35 mouse cellular contexts compared by ENCODE assay signal in the genomic region with DNA sequence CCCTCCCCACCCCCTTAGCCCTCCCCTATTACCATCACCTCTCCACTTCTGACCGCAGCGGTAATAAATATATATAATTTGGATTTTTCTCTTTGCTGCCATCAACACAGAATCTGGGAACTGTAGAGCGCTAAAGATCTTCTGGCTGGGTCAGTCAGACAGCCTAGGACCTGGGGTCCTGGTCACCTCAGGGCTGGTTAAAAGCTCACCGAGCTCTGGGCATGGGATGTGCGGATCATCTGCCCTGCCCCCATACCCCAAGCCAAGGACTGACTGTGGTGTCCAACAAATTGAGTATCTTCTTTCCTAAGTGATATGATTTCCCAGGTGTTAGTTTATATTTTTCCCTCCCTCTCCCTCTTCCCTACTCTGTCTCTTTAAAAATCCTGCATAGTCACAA. TPM values are rescaled to one million over a fixed set of nuclear protein-coding genes. Genes with fewer than 3 reads are reported as not detected.
DNase-seq lines count a peak whose midpoint lies in the region; ATAC-seq and TF ChIP-seq lines count a peak whose summit lies in the region.
"Had no signal": no experiment of that assay in that cellular context is flagged by ENCODE, and none has a peak within 500 bp of the region (broad histone marks: within the 10 kb centered on the region; RNA-seq: fewer than 3 reads in every experiment).

No protein-coding gene starts in this region.

- no peak for TF ChIP-seq POLR2A in thymus, adult 2 months (IDR thresholded peaks at IDR 0.05; ENCODE audit: control insufficient read depth, extremely low read depth, insufficient read depth, low read length, poor library complexity)

- no peak for DNase-seq in hindbrain, postnatal 0 days (ENCODE audit: low spot score)
- peak; percentile 37 for DNase-seq in neural tube, embryonic 10.5 days (ENCODE audit: extremely low spot score, low spot score)
- DNase-seq in thymus, adult 2 months, result no peak
- no peak for DNase-seq in ovary, postnatal 36 days (ENCODE audit: low spot score)
- DNase-seq: adrenal gland, adult 8-10 months; cerebellum, adult 11-12 months; cerebellum, adult 9-11 months; gastrocnemius, adult 2 months; gastrocnemius, postnatal 36 days; heart, adult 18-20 months; heart, postnatal 4 days; kidney, adult 18-20 months; kidney, postnatal 25 days; left cerebral cortex, postnatal 4 days; liver, embryonic 13.5 days; lung, adult 18-20 months; lung, postnatal 4 days; right cerebral cortex, postnatal 25 days; thymus, postnatal 25 days had no signal

- H3K9ac ChIP-seq in hindbrain, embryonic 13.5 days, result peak overlapping the region; percentile 86
- H3K9ac ChIP-seq in hindbrain, postnatal 0 days (replicated peaks; ENCODE audit: low read length), result no peak overlapping the region
- no peak overlapping the region for H3K9ac ChIP-seq in hindbrain, embryonic 15.5 days
- H3K9ac ChIP-seq in limb, embryonic 12.5 days (replicated peaks), result peak overlapping the region; percentile 99
- H3K9ac ChIP-seq: embryonic facial prominence, embryonic 13.5 days; forebrain, embryonic 15.5 days; heart, embryonic 12.5 days; kidney, embryonic 15.5 days; liver, embryonic 13.5 days; stomach, embryonic 15.5 days had no signal

- peak overlapping the region; percentile 83; the same call in 1 of the 2 replicates for H3K27ac ChIP-seq in hindbrain, embryonic 13.5 days
- H3K27ac ChIP-seq in hindbrain, postnatal 0 days, result no peak overlapping the region
- H3K27ac ChIP-seq in hindbrain, embryonic 15.5 days (replicated peaks), result no peak overlapping the region
- H3K27ac ChIP-seq in limb, embryonic 12.5 days, result peak overlapping the region; percentile 93
- no peak overlapping the region for H3K27ac ChIP-seq in thymus, adult 2 months (ENCODE audit: control insufficient read depth, insufficient read depth, low read length)
- H3K27ac ChIP-seq: embryonic facial prominence, embryonic 13.5 days; forebrain, embryonic 10.5 days; forebrain, embryonic 15.5 days; gastrocnemius, adult 2 months; kidney, embryonic 15.5 days; layer of hippocampus, adult 2 months; liver, embryonic 13.5 days; stomach, embryonic 15.5 days had no signal

- ATAC-seq in hindbrain, embryonic 13.5 days (ENCODE audit: low FRiP score), result no peak
- ATAC-seq in hindbrain, postnatal 0 days, result no peak
- no peak for ATAC-seq in hindbrain, embryonic 15.5 days (ENCODE audit: low FRiP score, low read depth)
- no peak for ATAC-seq in limb, embryonic 12.5 days (ENCODE audit: insufficient number of reproducible peaks, insufficient read depth, low FRiP score, low TSS enrichment, low read depth)
- no peak for ATAC-seq in megakaryocyte-erythroid progenitor cell, adult 5-6 weeks (replicated peaks; ENCODE audit: low FRiP score, low TSS enrichment, poor library complexity, severe bottlenecking)
- ATAC-seq: forebrain, embryonic 15.5 days; lung, postnatal 0 days had no signal

- no peaks in the 10 kb centered on the region for H3K9me3 ChIP-seq in hindbrain, embryonic 13.5 days
- no peaks in the 10 kb centered on the region for H3K9me3 ChIP-seq in hindbrain, postnatal 0 days (ENCODE audit: low read length)
- no peaks in the 10 kb centered on the region for H3K9me3 ChIP-seq in hindbrain, embryonic 15.5 days
- no peaks in the 10 kb centered on the region for H3K9me3 ChIP-seq in limb, embryonic 12.5 days
- H3K9me3 ChIP-seq: embryonic facial prominence, embryonic 13.5 days; forebrain, embryonic 10.5 days; forebrain, embryonic 15.5 days; G1E; heart, embryonic 12.5 days; kidney, embryonic 15.5 days; liver, embryonic 13.5 days; megakaryocyte, embryonic 14.5 days; stomach, embryonic 15.5 days had no signal

- 7% methylated on average over 5 of the region's 5 CpGs for WGBS in hindbrain, embryonic 13.5 days
- WGBS in hindbrain, postnatal 0 days, result 23% methylated on average over 5 of the region's 5 CpGs
- WGBS in hindbrain, embryonic 15.5 days, result 16% methylated on average over 5 of the region's 5 CpGs
- WGBS in limb, embryonic 12.5 days, result 11% methylated on average over 5 of the region's 5 CpGs
- WGBS in thymus, adult 2 months, result 14% methylated on average over 5 of the region's 5 CpGs

- peaks cover 96% of the 10 kb centered on the region for H3K27me3 ChIP-seq in hindbrain, embryonic 13.5 days
- H3K27me3 ChIP-seq in hindbrain, postnatal 0 days (ENCODE audit: insufficient read depth, low read length), result peaks cover 88% of the 10 kb centered on the region
- H3K27me3 ChIP-seq in hindbrain, embryonic 15.5 days, result peaks cover 81% of the 10 kb centered on the region
- H3K27me3 ChIP-seq in limb, embryonic 12.5 days, result peaks cover 97% of the 10 kb centered on the region
- peaks cover 43% of the 10 kb centered on the region for H3K27me3 ChIP-seq in thymus, adult 2 months (ENCODE audit: control insufficient read depth, insufficient read depth, low read length)

- no peaks in the 10 kb centered on the region for H3K36me3 ChIP-seq in hindbrain, embryonic 13.5 days
- H3K36me3 ChIP-seq in hindbrain, postnatal 0 days (ENCODE audit: insufficient read depth, low read length), result no peaks in the 10 kb centered on the region
- H3K36me3 ChIP-seq in hindbrain, embryonic 15.5 days, result no peaks in the 10 kb centered on the region
- peaks cover 2% of the 10 kb centered on the region; the same call in 1 of the 2 replicates for H3K36me3 ChIP-seq in limb, embryonic 12.5 days
- H3K36me3 ChIP-seq in thymus, adult 2 months (ENCODE audit: control insufficient read depth, insufficient read depth, low read length), result no peaks in the 10 kb centered on the region
- H3K36me3 ChIP-seq: embryonic facial prominence, embryonic 13.5 days; forebrain, embryonic 10.5 days; forebrain, embryonic 15.5 days; G1E; heart, embryonic 12.5 days; kidney, embryonic 15.5 days; liver, embryonic 13.5 days; stomach, embryonic 15.5 days had no signal

- H3K4me2 ChIP-seq in hindbrain, embryonic 13.5 days, result peak overlapping the region; percentile 55
- H3K4me2 ChIP-seq in hindbrain, postnatal 0 days (ENCODE audit: low read depth, low read length), result no peak overlapping the region
- H3K4me2 ChIP-seq in hindbrain, embryonic 15.5 days, result peak overlapping the region; percentile 53
- peak overlapping the region; percentile 74 for H3K4me2 ChIP-seq in limb, embryonic 12.5 days
- H3K4me2 ChIP-seq: embryonic facial prominence, embryonic 13.5 days; forebrain, embryonic 15.5 days; heart, embryonic 12.5 days; kidney, embryonic 15.5 days; liver, embryonic 13.5 days; stomach, embryonic 15.5 days had no signal

- H3K4me3 ChIP-seq in hindbrain, embryonic 13.5 days, result peak overlapping the region; percentile 48
- no peak overlapping the region for H3K4me3 ChIP-seq in hindbrain, postnatal 0 days (ENCODE audit: low read length)
- H3K4me3 ChIP-seq in hindbrain, embryonic 15.5 days, result no peak overlapping the region
- H3K4me3 ChIP-seq in limb, embryonic 12.5 days (replicated peaks), result peak overlapping the region; percentile 72
- H3K4me3 ChIP-seq in thymus, adult 2 months (ENCODE audit: control insufficient read depth, insufficient read depth, low read length), result no peak overlapping the region
- H3K4me3 ChIP-seq: embryonic facial prominence, embryonic 13.5 days; forebrain, embryonic 10.5 days; forebrain, embryonic 15.5 days; gastrocnemius, adult 2 months; heart, embryonic 12.5 days; kidney, embryonic 15.5 days; layer of hippocampus, adult 2 months; liver, embryonic 13.5 days; megakaryocyte, embryonic 14.5 days; stomach, embryonic 15.5 days had no signal

- H3K4me1 ChIP-seq in hindbrain, embryonic 13.5 days (replicated peaks), result peaks cover 50% of the 10 kb centered on the region
- no peaks in the 10 kb centered on the region for H3K4me1 ChIP-seq in hindbrain, postnatal 0 days (ENCODE audit: insufficient read depth, low read length)
- peaks cover 19% of the 10 kb centered on the region; the same call in 1 of the 2 replicates for H3K4me1 ChIP-seq in hindbrain, embryonic 15.5 days (replicated peaks)
- H3K4me1 ChIP-seq in limb, embryonic 12.5 days (replicated peaks), result peaks cover 77% of the 10 kb centered on the region
- 0 out of 2 replicates have a peak, but pooled peaks cover 3% of the 10 kb centered on the region for H3K4me1 ChIP-seq in thymus, adult 2 months (replicated peaks; ENCODE audit: control insufficient read depth, insufficient read depth, low read length)
- H3K4me1 ChIP-seq: liver, embryonic 13.5 days had no signal

- no peak for TF ChIP-seq CTCF in hindbrain, postnatal 0 days (IDR thresholded peaks at IDR 0.05; ENCODE audit: low read depth)
- TF ChIP-seq CTCF in thymus, adult 2 months (IDR thresholded peaks at IDR 0.05; ENCODE audit: borderline replicate concordance, control insufficient read depth, extremely low read depth, insufficient read depth, low read length, poor library complexity), result no peak

RNA-seq across cellular contexts. Expression of gene Lmx1b, which starts 6.4 kb away (rescaled TPM):
- 6.3 and 6.7 TPM in 2 replicates for polyA plus RNA-seq in hindbrain, embryonic 13.5 days (2015; fragmentation: Nextera tagmentation; extraction: Ambion mirVana)
- total RNA-seq in hindbrain, postnatal 0 days (2014; rRNA removed), result 17.3 and 21.1 TPM in 2 replicates
- 2.1 and 2.2 TPM in 2 replicates for polyA plus RNA-seq in hindbrain, postnatal 0 days (2015; fragmentation: Nextera tagmentation; extraction: Ambion mirVana)
- 4.9 and 6.2 TPM in 2 replicates for polyA plus RNA-seq in hindbrain, embryonic 15.5 days (2015; fragmentation: Nextera tagmentation; extraction: Ambion mirVana)
- polyA plus RNA-seq in limb, embryonic 12.5 days (2016; fragmentation: Nextera tagmentation; extraction: Ambion mirVana), result 8.6 and 9.9 TPM in 2 replicates
- not detected in 2 replicates for total RNA-seq in megakaryocyte-erythroid progenitor cell, adult 5-6 weeks (2014; fragmentation: Nextera tagmentation)
- not detected in 2 replicates for total RNA-seq in megakaryocyte-erythroid progenitor cell, adult 5-6 weeks (2017)
- polyA plus RNA-seq in thymus, adult 2 months (2012; rRNA removed), result 0.04 and 0.10 TPM in 2 replicates
- polyA plus RNA-seq: G1E; heart, postnatal 0 days; intestine, embryonic 14.5 days; liver, embryonic 13.5 days; lung, postnatal 0 days had no signal

Comparison
In these comparisons a context has a peak if more than half of its experiments do, and no peak if none do; other contexts are left out.
1. H3K27ac ChIP-seq: peak in hindbrain, embryonic 13.5 days (single experiment) and limb, embryonic 12.5 days (single experiment); none in hindbrain, postnatal 0 days (single experiment), hindbrain, embryonic 15.5 days (single experiment) and thymus, adult 2 months (single experiment).
2. H3K4me3 ChIP-seq: peak in hindbrain, embryonic 13.5 days (single experiment) and limb, embryonic 12.5 days (single experiment); none in hindbrain, postnatal 0 days (single experiment), hindbrain, embryonic 15.5 days (single experiment) and thymus, adult 2 months (single experiment).
3. H3K9ac ChIP-seq: peak in hindbrain, embryonic 13.5 days (single experiment) and limb, embryonic 12.5 days (single experiment); none in hindbrain, postnatal 0 days (single experiment) and hindbrain, embryonic 15.5 days (single experiment).